Mouse (Mus musculus) kidney, embryonic 16.5 days (tissue): ENCODE results near the gene Itgb7. TPM values are rescaled to one million over a fixed set of nuclear protein-coding genes. Genes with fewer than 3 reads are reported as not detected.
"Not testable (repeated sequence)": the region's sequence is repeated elsewhere in the genome, so short reads cannot be mapped to it uniquely, and the experiment has no call there.

Experiments
- ATAC-seq: fragments of 200-750 bp; cut with Nextera tagmentation; 2 replicates; pipeline ENCODE4 v1.8.0; 2017; ENCODE audit warnings: moderate TSS enrichment; ENCODE audit not compliant: low FRiP score, low TSS enrichment
- H3K27ac ChIP-seq: fragments of 300-500 bp; sonication (generic); 2 replicates; pipeline ENCODE4 v1.5.1; 2014; ENCODE audit warnings: low read length
- H3K27me3 ChIP-seq: fragments of 300-500 bp; sonication (generic); 2 replicates; pipeline ENCODE4 v1.6.1; 2014; ENCODE audit warnings: low read length, control low read depth, mixed read lengths; ENCODE audit not compliant: insufficient read depth
- H3K36me3 ChIP-seq: fragments of 300-500 bp; sonication (generic); 2 replicates; pipeline ENCODE4 v1.6.1; 2014; ENCODE audit warnings: low read length, control low read depth, mixed read lengths; ENCODE audit not compliant: insufficient read depth
- H3K4me1 ChIP-seq: fragments of 300-500 bp; sonication (generic); 2 replicates; pipeline ENCODE4 v1.6.1; 2014; ENCODE audit warnings: low read length, control low read depth, mixed read lengths; ENCODE audit not compliant: insufficient read depth
- H3K4me2 ChIP-seq: fragments of 300-500 bp; sonication (generic); replicated peaks from 2 replicates; pipeline ENCODE4 v1.6.1; 2014; ENCODE audit warnings: low read depth, low read length
- H3K4me3 ChIP-seq: fragments of 300-500 bp; sonication (generic); 2 replicates; pipeline ENCODE4 v1.5.1; 2014; ENCODE audit warnings: mild to moderate bottlenecking, low read length
- H3K9ac ChIP-seq: fragments of 300-500 bp; sonication (generic); replicated peaks from 2 replicates; pipeline ENCODE4 v1.6.1; 2014; ENCODE audit warnings: low read length
- H3K9me3 ChIP-seq: fragments of 300-500 bp; sonication (generic); 2 replicates; pipeline ENCODE4 v1.6.1; 2016; ENCODE audit warnings: low read length, control low read depth
- WGBS: fragments of 180-500 bp; shearing (Covaris S2); extraction: QIAGEN DNeasy Blood & Tissue Kit; methylation state at CpG from one replicate; pipeline ENCODE4 v1.1.7; 2014; 5-methylcytosine and 5-hydroxymethylcytosine counted together
- polyA plus RNA-seq: library from polyadenylated mRNA; unstranded; fragments of >200 nt; fragmentation: Nextera tagmentation; extraction: Ambion mirVana; gene quantifications from 2 replicates; pipeline ENCODE4 v1.2.1, GENCODE M21; 2015

Gene Itgb7
- polyA plus RNA-seq, 1 experiment from 2014 or later, result 1.4 TPM

- no peaks in the 10 kb centered on the region for H3K36me3 ChIP-seq
- WGBS, result 80% methylated on average over 17 of the region's 17 CpGs
- H3K4me2 ChIP-seq, result no peak overlapping the region
- H3K9ac ChIP-seq, result no peak overlapping the region
- no peaks in the 10 kb centered on the region for H3K9me3 ChIP-seq
- H3K4me3 ChIP-seq, result no peak overlapping the region
- ATAC-seq, result no peak
- H3K27ac ChIP-seq, result no peak overlapping the region
- H3K4me1 ChIP-seq, result peaks cover 9% of the 10 kb centered on the region; the same call in 1 of the 2 replicates
- H3K27me3 ChIP-seq, result no peaks in the 10 kb centered on the region
Measured at GRCm38 (mm10) chr15:102230408-102231321, 1.1 kb downstream of the Itgb7 start.

GRCm38 (mm10) chr15:102225619-102226018 lies 6.1 kb downstream of the Itgb7 start:
- H3K4me3 ChIP-seq, ATAC-seq, H3K9ac ChIP-seq, H3K27ac ChIP-seq, H3K36me3 ChIP-seq, H3K9me3 ChIP-seq, H3K4me2 ChIP-seq: not testable (repeated sequence)
- Histone ChIP-seq H3K4me1 (peaks cover 10% of the 10 kb centered on the region; the same call in 1 of the 2 replicates), H3K27me3 (peaks cover 14% of the 10 kb centered on the region)
- WGBS, result 62% methylated on average over 6 of the region's 6 CpGs

DNA sequence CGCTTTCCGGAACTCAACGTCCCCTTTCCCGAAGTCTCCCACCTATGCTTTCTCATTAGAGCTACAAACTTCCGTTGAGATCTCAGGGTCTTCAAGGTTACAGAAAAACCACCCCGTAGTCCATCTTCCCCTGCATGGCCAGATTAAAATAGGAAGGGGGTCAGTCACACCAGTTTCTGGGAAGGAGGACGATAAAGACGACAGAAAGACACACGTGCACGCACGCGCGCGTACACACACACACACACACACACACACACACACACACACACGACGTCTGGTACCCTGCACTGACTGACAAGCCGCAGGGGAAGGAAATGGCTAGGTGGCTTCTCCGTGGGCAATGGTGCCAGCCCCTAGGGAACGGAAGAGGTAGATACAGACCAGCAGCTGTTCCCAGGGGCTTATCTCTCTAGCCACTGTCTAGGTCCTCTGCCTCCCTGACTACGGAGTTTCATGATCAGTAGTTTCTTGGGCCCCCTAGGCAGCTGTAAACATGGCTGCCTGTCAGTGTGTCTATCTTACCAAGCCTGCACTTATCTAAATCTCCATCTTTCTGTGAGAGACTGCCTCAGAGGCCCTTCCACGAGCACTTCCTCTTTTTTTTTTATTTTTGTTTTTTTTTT lies 6.6 kb downstream of the Itgb7 start:
- no peaks in the 10 kb centered on the region for H3K9me3 ChIP-seq
- H3K27me3 ChIP-seq, result peaks cover 14% of the 10 kb centered on the region
- H3K9ac ChIP-seq, result peak overlapping the region; percentile 63
- H3K4me3 ChIP-seq, result peak overlapping the region; percentile 48
- peak overlapping the region; percentile 86 for H3K4me2 ChIP-seq
- 13% methylated on average over 19 of the region's 21 CpGs for WGBS
- peaks cover 10% of the 10 kb centered on the region; the same call in 1 of the 2 replicates for H3K4me1 ChIP-seq
- ATAC-seq, result no peak; the same call in 1 of the 2 replicates
- H3K36me3 ChIP-seq, result no peaks in the 10 kb centered on the region
- H3K27ac ChIP-seq, result no peak overlapping the region

GRCm38 (mm10) chr15:102224186-102224991 lies 7.4 kb downstream of the Itgb7 start:
- Histone ChIP-seq H3K4me1 (peaks cover 10% of the 10 kb centered on the region; the same call in 1 of the 2 replicates), H3K9ac (peak overlapping the region; percentile 63), H3K27ac (no peak overlapping the region), H3K4me3 (peak overlapping the region; percentile 48), H3K9me3 (no peaks in the 10 kb centered on the region), H3K27me3 (peaks cover 14% of the 10 kb centered on the region), H3K36me3 (no peaks in the 10 kb centered on the region), H3K4me2 (peak overlapping the region; percentile 86)
- peak; percentile 90 for ATAC-seq
- 3% methylated on average over 43 of the region's 43 CpGs for WGBS

DNA sequence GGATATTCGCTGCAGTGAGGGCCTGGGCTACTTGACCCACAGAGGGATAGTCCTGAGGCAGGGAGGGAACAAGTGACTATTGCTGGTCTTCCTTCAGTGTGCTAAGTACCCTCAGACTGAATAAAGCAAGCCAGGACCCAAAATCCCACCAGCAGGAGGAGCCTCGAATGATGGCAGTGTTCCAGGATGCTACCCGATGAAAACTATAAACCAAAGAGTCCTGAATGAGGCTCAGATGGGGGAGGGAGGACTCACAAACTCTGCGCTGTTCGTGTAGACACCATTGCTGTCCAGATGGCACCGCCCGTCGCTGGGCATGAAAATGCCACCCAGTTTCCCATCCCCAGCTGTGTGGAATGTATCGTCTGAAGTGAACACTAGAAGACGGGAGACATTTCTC lies 9.4 kb downstream of the Itgb7 start:
- H3K4me2 ChIP-seq, result no peak overlapping the region
- WGBS, result 59% methylated on average over 10 of the region's 10 CpGs

GRCm38 (mm10) chr15:102217325-102217724 lies 14.4 kb downstream of the Itgb7 start:
- no peak for ATAC-seq
- WGBS, result 73% methylated on average over 7 of the region's 7 CpGs

More for the DNA sequence above, 9.4 kb downstream of the Itgb7 start:
- H3K9me3 ChIP-seq, result no peaks in the 10 kb centered on the region
- no peak overlapping the region for H3K9ac ChIP-seq
- H3K4me3 ChIP-seq, result no peak overlapping the region
- H3K4me1 ChIP-seq, result peaks cover 10% of the 10 kb centered on the region; the same call in 1 of the 2 replicates
- no peak for ATAC-seq
- no peak overlapping the region for H3K27ac ChIP-seq
- H3K27me3 ChIP-seq, result peaks cover 14% of the 10 kb centered on the region
- no peaks in the 10 kb centered on the region for H3K36me3 ChIP-seq

DNA sequence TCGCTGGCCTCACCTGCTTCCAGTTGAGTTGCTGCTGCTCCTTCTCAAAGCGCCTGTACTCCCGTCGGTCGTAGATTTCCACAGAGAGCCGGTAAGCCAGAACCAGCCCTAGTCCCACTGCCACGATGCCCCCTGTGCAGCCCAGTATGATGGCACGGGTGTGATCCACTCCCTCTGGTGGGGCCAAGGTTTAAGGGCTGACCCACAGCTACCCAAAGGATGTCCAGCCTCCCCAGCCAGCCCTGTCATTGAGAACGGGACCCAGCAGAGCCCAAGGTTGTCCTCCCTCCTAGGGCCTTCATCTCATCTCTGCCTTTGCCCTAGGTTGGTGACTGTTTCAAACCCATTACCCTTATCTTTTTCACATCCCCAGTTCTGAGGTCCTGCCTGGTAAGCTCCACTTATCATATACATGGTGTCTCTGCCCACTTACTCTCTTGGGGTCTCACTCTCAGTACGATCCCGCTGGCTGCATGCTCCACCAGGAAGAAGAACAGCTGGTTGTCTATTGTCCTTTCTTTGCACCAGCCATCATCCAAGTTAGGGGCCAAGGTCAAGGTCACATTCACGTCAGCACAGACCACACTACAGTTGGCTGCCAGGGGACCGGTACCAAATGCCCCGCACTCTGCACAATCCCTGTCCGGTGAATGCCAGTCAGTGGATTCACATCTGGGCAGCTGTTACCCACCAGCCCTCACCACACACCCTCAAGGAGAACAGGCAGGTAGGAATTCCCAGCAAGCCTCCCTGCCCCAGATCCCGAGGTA lies 15.1 kb downstream of the Itgb7 start:
- WGBS, result 77% methylated on average over 16 of the region's 16 CpGs
- H3K4me2 ChIP-seq, result no peak overlapping the region
- no peaks in the 10 kb centered on the region for H3K9me3 ChIP-seq
- no peaks in the 10 kb centered on the region for H3K27me3 ChIP-seq
- peaks cover 39% of the 10 kb centered on the region for H3K36me3 ChIP-seq
- H3K4me1 ChIP-seq, result no peaks in the 10 kb centered on the region
- no peak overlapping the region for H3K27ac ChIP-seq
- ATAC-seq, result no peak
- no peak overlapping the region for H3K4me3 ChIP-seq
- no peak overlapping the region for H3K9ac ChIP-seq

More at GRCm38 (mm10) chr15:102217325-102217724, 14.4 kb downstream of the Itgb7 start:
- Histone ChIP-seq H3K4me2 (no peak overlapping the region), H3K9ac (no peak overlapping the region), H3K36me3 (peaks cover 32% of the 10 kb centered on the region), H3K9me3 (no peaks in the 10 kb centered on the region), H3K4me3 (no peak overlapping the region), H3K27me3 (0 out of 2 replicates have a peak, but pooled peaks cover 2% of the 10 kb centered on the region), H3K4me1 (no peaks in the 10 kb centered on the region), H3K27ac (no peak overlapping the region)

DNA sequence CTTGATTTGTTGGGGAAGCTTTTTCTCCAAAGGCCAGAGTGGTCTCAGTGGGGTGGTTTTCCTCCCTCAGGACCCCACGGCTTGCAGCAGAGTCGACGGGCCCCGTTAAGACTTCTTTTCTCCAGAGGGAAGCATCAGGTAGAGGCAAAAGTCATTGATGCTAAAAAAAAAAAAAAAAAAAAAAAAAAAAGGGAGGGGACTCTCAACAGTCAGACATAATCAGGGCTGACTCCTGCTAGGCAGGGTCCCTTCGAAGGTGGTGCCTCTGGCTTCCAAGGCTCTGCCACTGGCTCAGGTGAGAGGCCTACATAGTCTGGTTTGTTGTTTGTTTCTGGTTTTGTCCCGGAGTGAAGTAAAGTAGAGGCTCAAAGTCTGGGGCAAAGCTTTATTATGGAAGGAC lies 16.1 kb downstream of the Itgb7 start:
- H3K4me2 ChIP-seq, result no peak overlapping the region
- no peak overlapping the region for H3K9ac ChIP-seq
- no peak for ATAC-seq
- H3K27me3 ChIP-seq, result no peaks in the 10 kb centered on the region
- peaks cover 44% of the 10 kb centered on the region for H3K36me3 ChIP-seq
- H3K9me3 ChIP-seq, result no peaks in the 10 kb centered on the region
- H3K27ac ChIP-seq, result no peak overlapping the region
- 73% methylated on average over 6 of the region's 6 CpGs for WGBS
- H3K4me1 ChIP-seq, result no peaks in the 10 kb centered on the region
- H3K4me3 ChIP-seq, result no peak overlapping the region

GRCm38 (mm10) chr15:102214132-102214531 lies 17.6 kb downstream of the Itgb7 start:
- H3K4me3 ChIP-seq, result no peak overlapping the region
- no peak overlapping the region for H3K9ac ChIP-seq
- H3K36me3 ChIP-seq, result peaks cover 55% of the 10 kb centered on the region
- 51% methylated on average over 2 of the region's 2 CpGs for WGBS
- H3K27ac ChIP-seq, result no peak overlapping the region
- H3K4me2 ChIP-seq, result no peak overlapping the region
- H3K27me3 ChIP-seq, result no peaks in the 10 kb centered on the region
- H3K4me1 ChIP-seq, result no peaks in the 10 kb centered on the region
- ATAC-seq, result no peak
- no peaks in the 10 kb centered on the region for H3K9me3 ChIP-seq
